Mouse (Mus musculus) embryonic fibroblast, embryonic 13.5 days (primary cell): ENCODE results near the gene Gsta2.
"Not testable (repeated sequence)": the region's sequence is repeated elsewhere in the genome, so short reads cannot be mapped to it uniquely, and the experiment has no call there.

Experiments used
- CTCF ChIP-seq: IDR thresholded peaks from 2 replicates; pipeline ENCODE4 v1.5.1; 2011; ENCODE audit warnings: mild to moderate bottlenecking, control low read depth, low read length, moderate library complexity, borderline replicate concordance; ENCODE audit not compliant: insufficient read depth
- POLR2A ChIP-seq: IDR thresholded peaks from 2 replicates; pipeline ENCODE4 v1.6.1; 2011; ENCODE audit warnings: low read depth, mild to moderate bottlenecking, control low read depth, low read length, moderate library complexity

DNA sequence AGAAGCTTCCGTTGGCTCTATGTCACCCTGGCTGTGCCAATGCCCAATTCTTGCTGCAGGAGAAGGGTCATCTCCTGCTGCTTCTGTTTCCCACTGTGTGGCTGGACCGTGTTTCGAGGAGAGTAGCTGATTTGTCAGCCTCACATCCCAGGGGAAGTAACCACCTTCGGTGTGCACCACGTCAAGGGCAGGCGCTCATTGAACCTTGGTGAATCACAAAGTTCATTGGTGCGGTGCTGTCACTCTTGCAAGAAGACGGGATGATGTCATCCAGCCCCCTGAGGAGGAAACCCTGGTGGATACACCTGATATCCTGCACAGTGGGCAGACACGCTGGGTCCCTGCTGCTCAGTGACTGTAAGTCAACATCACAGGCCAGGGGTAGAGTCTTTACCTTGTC, 12.5 kb downstream of the Gsta2 start:
- TF ChIP-seq CTCF, POLR2A: not testable (repeated sequence)
